Mouse (Mus musculus): ENCODE data around the gene Acap2. TPM values are rescaled to one million over a fixed set of nuclear protein-coding genes. Genes with fewer than 3 reads are reported as not detected.

Gene Acap2
- polyA plus RNA-seq, 1 experiment = 36.9 TPM

DNA sequence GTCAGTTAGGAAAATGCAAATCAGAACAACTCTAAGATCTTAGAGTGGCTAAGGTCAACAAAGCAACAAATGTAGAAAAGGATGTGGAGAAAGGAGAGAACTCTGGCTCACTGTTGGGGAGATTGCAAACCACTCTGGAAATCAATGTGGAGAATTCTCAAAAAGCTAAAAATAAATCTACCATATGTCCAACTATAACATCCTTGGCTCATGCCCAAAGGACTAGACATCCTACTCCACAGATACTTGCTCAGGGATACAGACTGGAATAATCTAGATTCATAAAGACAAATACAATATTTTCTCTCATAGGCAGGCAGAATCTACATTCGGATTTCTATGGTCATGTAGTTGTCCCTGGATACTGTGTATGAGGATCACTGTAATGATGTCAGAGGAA, 3.2 kb upstream of the Acap2 start:
- peak in 1 of 2 experiments; percentile 73 for DNase-seq

DNA sequence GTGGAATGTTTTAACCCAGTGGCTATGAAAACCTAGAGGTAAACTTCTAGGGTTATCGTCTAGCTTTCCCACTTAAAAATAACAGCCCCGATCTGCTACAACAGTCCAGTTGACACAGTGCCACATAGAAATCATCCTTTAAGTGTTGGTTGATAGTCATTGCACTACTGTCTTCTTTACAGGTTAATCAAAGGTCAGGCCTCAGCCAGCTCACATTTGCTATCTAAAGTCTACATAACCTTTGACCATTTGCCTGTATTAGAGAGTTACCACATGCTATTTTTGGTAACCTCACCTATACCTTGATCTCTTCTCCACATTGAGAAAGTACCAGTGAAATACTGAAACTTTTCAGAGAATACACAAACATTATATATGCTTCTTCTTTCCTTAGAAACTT, 659 bp upstream of the Acap2 start:
- DNase-seq = peak in 1 of 2 experiments; percentile 2
- TF ChIP-seq POLR2A (IDR thresholded peaks at IDR 0.05; ENCODE audit: borderline replicate concordance, insufficient read depth, low read length) (no peak), CTCF (IDR thresholded peaks at IDR 0.05; ENCODE audit: borderline replicate concordance, insufficient read depth, low read depth, low read length) (no peak)
- no peak overlapping the region for H3K4me3 ChIP-seq (replicated peaks; ENCODE audit: insufficient read depth, low read depth, low read length)
- H3K27ac ChIP-seq (ENCODE audit: insufficient read depth, low read length) = no peak overlapping the region
- peaks cover 8% of the 10 kb centered on the region for H3K4me1 ChIP-seq (ENCODE audit: control insufficient read depth, insufficient read depth, low read length)
- WGBS = 73% methylated on average over 2 of the region's 2 CpGs
- H3K27me3 ChIP-seq (ENCODE audit: control insufficient read depth, insufficient read depth, low read length) = no peaks in the 10 kb centered on the region

More for the DNA sequence above, 3.2 kb upstream of the Acap2 start:
- Histone ChIP-seq H3K27me3 (ENCODE audit: control insufficient read depth, insufficient read depth, low read length) (no peaks in the 10 kb centered on the region), H3K27ac (ENCODE audit: insufficient read depth, low read length) (no peak overlapping the region), H3K4me1 (ENCODE audit: control insufficient read depth, insufficient read depth, low read length) (peaks cover 6% of the 10 kb centered on the region; the same call in 1 of the 2 replicates), H3K4me3 (replicated peaks; ENCODE audit: insufficient read depth, low read depth, low read length) (no peak overlapping the region)
- TF ChIP-seq POLR2A (IDR thresholded peaks at IDR 0.05; ENCODE audit: borderline replicate concordance, insufficient read depth, low read length) = no peak
- TF ChIP-seq CTCF (IDR thresholded peaks at IDR 0.05; ENCODE audit: borderline replicate concordance, insufficient read depth, low read depth, low read length) = no peak
- WGBS = 63% methylated on average over 1 of the region's 1 CpGs

GRCm38 (mm10) chr16:31199926-31200789, 887 bp downstream of the Acap2 start:
- Histone ChIP-seq H3K27me3 (ENCODE audit: control insufficient read depth, insufficient read depth, low read length) (no peaks in the 10 kb centered on the region), H3K4me1 (ENCODE audit: control insufficient read depth, insufficient read depth, low read length) (peaks cover 8% of the 10 kb centered on the region), H3K27ac (ENCODE audit: insufficient read depth, low read length) (peak overlapping the region; percentile 77), H3K4me3 (replicated peaks; ENCODE audit: insufficient read depth, low read depth, low read length) (peak overlapping the region; percentile 70)
- peak; percentile 62 to 67 for DNase-seq
- TF ChIP-seq CTCF (IDR thresholded peaks at IDR 0.05; ENCODE audit: borderline replicate concordance, insufficient read depth, low read depth, low read length) (peak; percentile 25; the same call in 1 of the 2 replicates), POLR2A (IDR thresholded peaks at IDR 0.05; ENCODE audit: borderline replicate concordance, insufficient read depth, low read length) (no peak)
- WGBS = under 1% methylated on average over 56 of the region's 56 CpGs

GRCm38 (mm10) chr16:31199591-31199925, 1.5 kb downstream of the Acap2 start:
- no peaks in the 10 kb centered on the region for H3K27me3 ChIP-seq (ENCODE audit: control insufficient read depth, insufficient read depth, low read length)
- no peak for TF ChIP-seq CTCF (IDR thresholded peaks at IDR 0.05; ENCODE audit: borderline replicate concordance, insufficient read depth, low read depth, low read length)
- no peak for TF ChIP-seq POLR2A (IDR thresholded peaks at IDR 0.05; ENCODE audit: borderline replicate concordance, insufficient read depth, low read length)
- H3K4me3 ChIP-seq (replicated peaks; ENCODE audit: insufficient read depth, low read depth, low read length) = peak overlapping the region; percentile 70
- under 1% methylated on average over 14 of the region's 14 CpGs for WGBS
- no peak overlapping the region; the same call in 1 of the 2 replicates for H3K27ac ChIP-seq (ENCODE audit: insufficient read depth, low read length)
- peak; percentile 54 to 64 for DNase-seq
- peaks cover 10% of the 10 kb centered on the region for H3K4me1 ChIP-seq (ENCODE audit: control insufficient read depth, insufficient read depth, low read length)

DNA sequence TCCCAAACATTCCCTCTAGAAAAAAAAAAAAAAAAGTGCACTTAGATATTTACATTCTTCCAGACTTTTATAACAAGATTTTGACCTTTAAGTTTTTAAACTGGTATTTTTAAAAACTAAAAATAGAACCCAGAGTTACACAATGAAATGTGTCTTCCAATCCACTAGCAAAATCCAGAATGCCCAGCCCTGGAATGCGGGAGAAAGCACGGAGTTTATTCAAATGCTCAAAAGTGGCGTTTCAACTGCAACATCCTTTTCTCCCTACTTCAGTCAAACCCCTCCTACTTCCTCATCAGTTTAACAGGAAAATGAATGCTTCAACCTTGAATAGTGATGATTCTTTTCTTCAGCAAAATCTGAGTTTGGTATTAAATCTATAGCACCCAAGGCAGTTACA, 4.1 kb downstream of the Acap2 start:
- no peak overlapping the region for H3K4me3 ChIP-seq (replicated peaks; ENCODE audit: insufficient read depth, low read depth, low read length)
- peaks cover 13% of the 10 kb centered on the region for H3K4me1 ChIP-seq (ENCODE audit: control insufficient read depth, insufficient read depth, low read length)
- no peak for TF ChIP-seq CTCF (IDR thresholded peaks at IDR 0.05; ENCODE audit: borderline replicate concordance, insufficient read depth, low read depth, low read length)
- no peaks in the 10 kb centered on the region for H3K27me3 ChIP-seq (ENCODE audit: control insufficient read depth, insufficient read depth, low read length)
- 85% methylated on average over 3 of the region's 3 CpGs for WGBS
- H3K27ac ChIP-seq (ENCODE audit: insufficient read depth, low read length) = no peak overlapping the region
- DNase-seq = no peak

DNA sequence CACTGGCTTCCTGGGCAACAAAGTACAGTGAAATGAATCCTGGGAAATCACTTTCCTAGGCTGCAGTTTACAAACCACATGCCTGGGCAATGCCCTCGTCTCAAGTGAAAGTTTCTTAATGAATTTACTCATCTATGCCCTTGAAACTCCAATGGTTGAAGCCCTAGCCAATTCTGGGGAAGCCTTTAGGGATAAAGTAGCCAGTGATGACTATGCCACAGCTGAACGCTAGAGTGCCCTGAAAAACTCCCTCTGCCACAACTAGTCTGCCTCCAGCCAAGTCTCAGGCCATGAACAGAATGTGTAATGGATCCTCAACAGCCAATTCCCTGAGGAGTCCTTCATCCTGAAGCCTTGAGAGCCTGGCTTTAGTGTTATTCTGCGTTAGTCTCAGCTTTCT, 8.5 kb downstream of the Acap2 start:
- no peak for DNase-seq
- WGBS = 45% methylated on average over 3 of the region's 3 CpGs
- H3K27me3 ChIP-seq (ENCODE audit: control insufficient read depth, insufficient read depth, low read length) = no peaks in the 10 kb centered on the region
- no peak overlapping the region for H3K27ac ChIP-seq (ENCODE audit: insufficient read depth, low read length)
- no peak overlapping the region for H3K4me3 ChIP-seq (replicated peaks; ENCODE audit: insufficient read depth, low read depth, low read length)
- peaks cover 21% of the 10 kb centered on the region for H3K4me1 ChIP-seq (ENCODE audit: control insufficient read depth, insufficient read depth, low read length)
- TF ChIP-seq CTCF (IDR thresholded peaks at IDR 0.05; ENCODE audit: borderline replicate concordance, insufficient read depth, low read depth, low read length) (no peak), POLR2A (IDR thresholded peaks at IDR 0.05; ENCODE audit: borderline replicate concordance, insufficient read depth, low read length) (no peak)

- Histone ChIP-seq H3K4me1 (ENCODE audit: control insufficient read depth, insufficient read depth, low read length) (peaks cover 24% of the 10 kb centered on the region), H3K27ac (ENCODE audit: insufficient read depth, low read length) (no peak overlapping the region), H3K27me3 (ENCODE audit: control insufficient read depth, insufficient read depth, low read length) (no peaks in the 10 kb centered on the region), H3K4me3 (replicated peaks; ENCODE audit: insufficient read depth, low read depth, low read length) (no peak overlapping the region)
- DNase-seq = no peak
- TF ChIP-seq CTCF (IDR thresholded peaks at IDR 0.05; ENCODE audit: borderline replicate concordance, insufficient read depth, low read depth, low read length) = no peak
- TF ChIP-seq POLR2A (IDR thresholded peaks at IDR 0.05; ENCODE audit: borderline replicate concordance, insufficient read depth, low read length) = no peak
- WGBS = 61% methylated on average over 6 of the region's 6 CpGs
Observed at GRCm38 (mm10) chr16:31191818-31192217, 9.2 kb downstream of the Acap2 start.

- WGBS = 82% methylated on average over 8 of the region's 8 CpGs
- DNase-seq = no peak
- TF ChIP-seq CTCF (IDR thresholded peaks at IDR 0.05; ENCODE audit: borderline replicate concordance, insufficient read depth, low read depth, low read length) (no peak), POLR2A (IDR thresholded peaks at IDR 0.05; ENCODE audit: borderline replicate concordance, insufficient read depth, low read length) (no peak)
- Histone ChIP-seq H3K27me3 (ENCODE audit: control insufficient read depth, insufficient read depth, low read length) (no peaks in the 10 kb centered on the region), H3K27ac (ENCODE audit: insufficient read depth, low read length) (no peak overlapping the region), H3K4me1 (ENCODE audit: control insufficient read depth, insufficient read depth, low read length) (peaks cover 28% of the 10 kb centered on the region), H3K4me3 (replicated peaks; ENCODE audit: insufficient read depth, low read depth, low read length) (no peak overlapping the region)
Observed at GRCm38 (mm10) chr16:31190426-31190825, 10.6 kb downstream of the Acap2 start.

Measured in cerebellum, adult 2 months (tissue).